Mouse (Mus musculus): ENCODE results near the gene Trpm7. TPM values are rescaled to one million over a fixed set of nuclear protein-coding genes. Genes with fewer than 3 reads are reported as not detected.

Trpm7 gene
- total RNA-seq (2023), result 117 TPM

DNA sequence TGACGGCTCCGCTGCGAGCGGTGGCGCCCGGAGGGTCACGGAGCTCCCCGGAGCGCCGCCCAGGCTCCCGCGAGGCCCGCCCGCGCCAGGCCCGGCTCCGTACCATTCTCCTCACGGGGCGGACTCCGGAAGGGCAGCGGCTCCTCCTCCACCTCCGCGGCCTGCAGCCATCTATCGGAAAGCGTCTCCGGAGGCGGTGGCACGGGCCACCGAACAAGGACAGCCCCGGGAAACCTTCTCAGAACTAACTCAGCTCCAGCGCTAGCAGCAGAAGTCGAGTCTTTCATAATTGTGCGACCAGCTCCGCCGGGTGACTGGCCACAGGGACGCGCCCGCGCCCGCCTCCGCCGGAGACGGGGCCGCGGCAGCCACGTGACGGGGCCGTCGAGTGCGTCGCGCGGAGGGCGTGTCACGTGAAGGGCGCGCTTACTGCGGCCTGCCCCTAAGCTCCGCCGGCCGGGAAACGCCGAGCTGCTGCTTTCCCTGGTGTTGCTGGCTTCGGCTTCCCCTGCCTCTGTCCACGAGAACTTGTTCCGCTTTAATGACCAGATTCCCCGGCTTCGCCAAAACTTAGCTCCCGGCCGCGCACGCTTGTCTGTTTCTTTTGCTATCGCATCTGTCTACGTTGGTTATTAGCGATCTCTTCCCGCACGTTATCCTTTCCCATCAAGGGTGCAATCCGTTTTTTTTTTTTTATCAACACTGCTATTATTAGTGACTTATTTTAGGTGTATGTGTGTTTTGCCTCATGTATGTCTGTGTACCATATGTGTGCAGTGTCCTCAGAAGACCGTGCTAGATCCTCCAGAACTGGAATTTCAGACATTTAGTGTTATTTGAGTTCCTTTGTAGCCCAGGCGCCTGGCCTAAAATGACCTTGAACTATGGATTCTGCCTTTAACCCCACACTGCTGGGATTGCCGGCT, at the start of gene Trpm7:
Trpm7 (minus strand) TSS at position 360 of the 926 bp plus-strand sequence.

DNA sequence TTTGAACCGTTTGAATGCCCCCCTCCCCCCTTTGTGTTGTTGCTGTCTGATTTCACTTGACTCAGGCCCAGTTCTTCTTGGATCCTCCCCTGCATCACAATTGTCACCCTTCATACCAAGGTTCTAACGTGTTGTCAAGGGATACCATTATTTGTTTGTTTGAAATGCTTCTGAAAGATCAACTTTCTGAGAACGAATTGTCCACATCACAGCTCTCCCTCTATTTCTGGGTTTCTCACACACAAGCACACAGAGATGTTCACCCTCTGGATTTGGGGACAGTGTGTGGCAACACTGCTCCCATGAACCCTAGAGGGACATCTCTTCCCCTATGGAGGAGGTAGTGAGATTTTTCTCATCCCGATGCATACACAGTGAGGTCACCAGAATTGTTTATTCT, 92.7 kb downstream of the Trpm7 start, which contains the start of gene Usp50:
Usp50 (minus strand) TSS at position 101 of the 400 bp plus-strand sequence.

Other genes with a start within 250 kb of the Trpm7 start
- gene Gabpb1, start 199.9 kb downstream of the Trpm7 start, total RNA-seq (2023), result 51.0 TPM
- 39.3 TPM for gene Usp8, start 168.9 kb downstream of the Trpm7 start, total RNA-seq (2023)
- not detected for gene Usp50, start 92.8 kb downstream of the Trpm7 start, total RNA-seq (2023)
- 58.5 TPM for gene Sppl2a, start 57.0 kb upstream of the Trpm7 start, total RNA-seq (2023)
- gene Ap4e1, start 132.5 kb upstream of the Trpm7 start, total RNA-seq (2023), result 31.8 TPM
- 14.7 TPM for gene Blvra, start 194.4 kb upstream of the Trpm7 start, total RNA-seq (2023)

All from CD4-positive naive resting alpha-beta T cell, adult 57 days (primary cell).